Mouse (Mus musculus): ENCODE measurements at regions not wholly inside any gene's neighbourhood (a gene's known extent, or its start where the extent isn't known, plus 50 kb on each side); places are given as distances from the start of the nearest gene placed in this dataset.

DNA sequence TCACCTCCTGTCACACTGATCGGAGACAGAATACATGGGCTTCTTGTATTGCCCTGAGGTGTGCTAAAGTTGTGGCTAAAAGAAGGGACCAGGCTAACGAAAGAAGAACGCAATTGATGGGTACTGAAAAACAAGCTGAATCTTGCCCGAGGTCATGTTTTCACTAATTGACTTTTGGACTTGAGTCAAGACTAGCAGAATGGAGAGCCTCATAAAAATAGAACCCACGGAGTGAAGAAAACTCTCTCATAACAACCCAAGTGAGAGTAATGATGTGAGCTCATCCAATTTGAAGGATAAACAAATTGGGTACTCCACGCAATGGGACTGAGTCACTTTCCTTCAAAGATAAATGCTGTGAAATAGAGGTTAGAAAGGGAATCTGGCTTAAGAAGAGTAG is 55.0 kb upstream of the Cyp1b1 start:
- H3K27me3 ChIP-seq (ENCODE audit: control insufficient read depth, insufficient read depth, low read length), result no peaks in the 10 kb centered on the region
- TF ChIP-seq CTCF (IDR thresholded peaks at IDR 0.05; ENCODE audit: control insufficient read depth, insufficient read depth, insufficient replicate concordance, low read depth, low read length) (no peak), POLR2A (IDR thresholded peaks at IDR 0.05; ENCODE audit: control insufficient read depth, low read depth, low read length) (no peak)
- no peaks in the 10 kb centered on the region for H3K4me1 ChIP-seq (ENCODE audit: control insufficient read depth, insufficient read depth, low read length)
- no peaks in the 10 kb centered on the region for H3K36me3 ChIP-seq (ENCODE audit: control insufficient read depth, insufficient read depth, low read length)
- H3K27ac ChIP-seq (ENCODE audit: control insufficient read depth, insufficient read depth, low read depth, low read length), result no peak overlapping the region
- H3K4me3 ChIP-seq (ENCODE audit: control insufficient read depth, low read depth, low read length), result no peak overlapping the region

DNA sequence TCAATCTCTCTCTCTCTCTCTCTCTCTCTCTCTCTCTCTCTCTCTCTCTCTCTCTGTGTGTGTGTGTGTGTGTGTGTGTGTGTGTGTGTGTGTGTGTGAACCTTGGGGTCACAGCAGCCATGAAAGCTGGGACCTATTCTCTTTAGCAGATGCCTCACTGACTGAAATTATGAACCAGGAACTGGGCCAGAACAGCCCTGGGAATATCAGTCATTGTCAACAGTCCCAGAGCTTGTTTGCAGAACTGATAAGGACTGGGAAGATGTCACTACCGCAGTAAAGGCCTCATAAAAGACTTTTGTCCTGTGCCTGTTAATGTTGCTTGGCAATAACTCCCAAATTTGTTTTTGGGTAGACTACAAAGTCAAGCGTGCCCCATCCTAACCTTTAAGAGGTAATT is 53.2 kb upstream of the Cyp1b1 start:
- H3K36me3 ChIP-seq (ENCODE audit: control insufficient read depth, insufficient read depth, low read length), result no peaks in the 10 kb centered on the region
- no peak overlapping the region for H3K27ac ChIP-seq (ENCODE audit: control insufficient read depth, insufficient read depth, low read depth, low read length)
- H3K27me3 ChIP-seq (ENCODE audit: control insufficient read depth, insufficient read depth, low read length), result no peaks in the 10 kb centered on the region
- no peak overlapping the region for H3K4me3 ChIP-seq (ENCODE audit: control insufficient read depth, low read depth, low read length)
- TF ChIP-seq CTCF (IDR thresholded peaks at IDR 0.05; ENCODE audit: control insufficient read depth, insufficient read depth, insufficient replicate concordance, low read depth, low read length), result no peak
- no peaks in the 10 kb centered on the region for H3K4me1 ChIP-seq (ENCODE audit: control insufficient read depth, insufficient read depth, low read length)

DNA sequence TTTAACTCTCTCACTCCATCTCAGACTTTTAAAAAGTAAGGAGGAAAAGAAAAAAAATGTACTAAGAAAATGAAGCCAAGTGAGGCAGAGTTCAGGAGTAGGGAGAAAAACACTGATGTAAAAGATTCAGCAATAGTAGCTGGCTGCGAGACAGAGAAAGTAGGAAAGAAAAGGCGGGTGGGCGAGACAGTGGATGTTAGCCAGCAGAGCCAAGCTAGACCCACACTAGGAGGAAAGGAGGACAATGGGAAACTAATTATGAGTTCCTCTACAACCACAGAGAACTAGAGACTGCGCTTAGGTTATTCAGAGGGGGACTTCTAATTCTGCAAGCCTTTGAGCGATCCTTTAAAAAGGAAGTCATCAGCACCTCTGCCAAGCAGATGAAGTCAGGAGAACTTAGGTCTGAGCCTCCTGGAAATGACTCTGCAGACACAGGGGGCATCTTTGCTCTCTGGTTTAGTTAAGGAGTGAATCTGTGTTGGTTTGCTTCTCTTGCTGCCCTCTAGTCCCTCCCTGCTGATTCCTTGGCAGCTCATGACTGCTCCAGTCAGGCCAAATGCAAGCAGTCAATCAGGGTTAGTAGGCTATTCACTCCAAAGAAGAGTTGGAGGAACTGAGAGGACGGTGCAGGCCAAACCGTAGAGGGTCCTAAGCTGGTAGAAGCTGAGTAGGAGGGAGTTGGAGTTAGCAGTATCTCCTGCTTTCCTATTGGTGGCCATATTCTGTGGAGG is 50.4 kb upstream of the Cyp1b1 start:
- Histone ChIP-seq H3K4me3 (ENCODE audit: control insufficient read depth, low read depth, low read length) (no peak overlapping the region), H3K4me1 (ENCODE audit: control insufficient read depth, insufficient read depth, low read length) (no peaks in the 10 kb centered on the region), H3K36me3 (ENCODE audit: control insufficient read depth, insufficient read depth, low read length) (no peaks in the 10 kb centered on the region), H3K27me3 (ENCODE audit: control insufficient read depth, insufficient read depth, low read length) (no peaks in the 10 kb centered on the region), H3K27ac (ENCODE audit: control insufficient read depth, insufficient read depth, low read depth, low read length) (no peak overlapping the region)
- TF ChIP-seq CTCF (IDR thresholded peaks at IDR 0.05; ENCODE audit: control insufficient read depth, insufficient read depth, insufficient replicate concordance, low read depth, low read length) (no peak), POLR2A (IDR thresholded peaks at IDR 0.05; ENCODE audit: control insufficient read depth, low read depth, low read length) (no peak)
